Mouse (Mus musculus) right cerebral cortex, postnatal 25 days (tissue): Measurements from ENCODE around the gene Caml.
"Not testable (repeated sequence)": the region's sequence is repeated elsewhere in the genome, so short reads cannot be mapped to it uniquely, and the experiment has no call there.

Source experiments
- DNase-seq: peaks from one replicate; pipeline ENCODE4 v3.0.0; 2022

Caml gene

GRCm38 (mm10) chr13:55622156-55622648 lies 603 bp upstream of the Caml start:
- not testable (repeated sequence) for DNase-seq

- peak; percentile 89 for DNase-seq
These were observed 11.9 kb downstream of the Caml start, which contains the start of gene Ddx46 for GRCm38 (mm10) chr13:55634639-55635127. Gene Ddx46, plus strand, starts transcription at chr13:55635027.

- no peak for DNase-seq
These were observed 12.4 kb downstream of the Caml start for GRCm38 (mm10) chr13:55635146-55635571.

GRCm38 (mm10) chr13:55636185-55636983 lies 13.6 kb downstream of the Caml start:
- DNase-seq = no peak

GRCm38 (mm10) chr13:55640480-55640879 lies 17.7 kb downstream of the Caml start:
- DNase-seq = peak; percentile 62

- no peak for DNase-seq
These were observed 21.7 kb downstream of the Caml start for GRCm38 (mm10) chr13:55644525-55644924.

GRCm38 (mm10) chr13:55650098-55650497 lies 27.3 kb downstream of the Caml start:
- no peak for DNase-seq

- DNase-seq = no peak
These were observed 28.2 kb downstream of the Caml start for GRCm38 (mm10) chr13:55650980-55651379.

GRCm38 (mm10) chr13:55668550-55668949 lies 45.7 kb downstream of the Caml start:
- no peak for DNase-seq

GRCm38 (mm10) chr13:55672711-55673110 lies 49.9 kb downstream of the Caml start:
- no peak for DNase-seq

GRCm38 (mm10) chr13:55677364-55677763 lies 54.6 kb downstream of the Caml start:
- no peak for DNase-seq
